Mouse (Mus musculus) kidney, adult 8-10 months (tissue): ENCODE data around the gene Xirp2.
"Not testable (repeated sequence)": the region's sequence is repeated elsewhere in the genome, so short reads cannot be mapped to it uniquely, and the experiment has no call there.

Experiments used
- DNase-seq, 2 experiments: peaks; one replicate each; pipeline ENCODE4 v3.0.0; 2022

Gene Xirp2

GRCm38 (mm10) chr2:67445780-67446179 lies at the start of gene Xirp2:
Gene Xirp2, plus strand, starts transcription at chr2:67446002.
- no peak for DNase-seq

DNA sequence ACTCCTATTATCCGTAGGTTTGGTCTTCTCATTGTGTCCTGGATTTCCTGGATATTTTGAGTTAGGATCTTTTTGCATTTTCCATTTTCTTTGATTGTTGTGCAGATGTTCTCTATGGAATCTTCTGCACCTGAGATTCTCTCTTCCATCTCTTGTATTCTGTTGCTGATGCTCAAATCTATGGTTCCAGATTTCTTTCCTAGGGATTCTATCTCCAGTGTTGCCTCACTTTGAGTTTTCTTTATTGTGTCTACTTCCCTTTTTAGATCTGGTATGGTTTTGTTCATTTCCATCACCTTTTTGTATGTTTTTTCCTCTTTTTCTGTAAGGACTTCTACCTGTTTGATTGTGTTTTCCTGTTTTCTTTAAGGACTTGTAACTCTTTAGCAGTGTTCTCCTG lies 32.4 kb upstream of the Xirp2 start, which contains the start of gene Gm21830:
Gene Gm21830 (plus strand): TSS at position 301 of the 400 bp plus-strand sequence.
- not testable (repeated sequence) for DNase-seq

GRCm38 (mm10) chr2:67420853-67421252 lies 24.9 kb upstream of the Xirp2 start:
- DNase-seq = no peak

GRCm38 (mm10) chr2:67422799-67423198 lies 23.0 kb upstream of the Xirp2 start:
- peak in 1 of 2 experiments; percentile 17 for DNase-seq

DNA sequence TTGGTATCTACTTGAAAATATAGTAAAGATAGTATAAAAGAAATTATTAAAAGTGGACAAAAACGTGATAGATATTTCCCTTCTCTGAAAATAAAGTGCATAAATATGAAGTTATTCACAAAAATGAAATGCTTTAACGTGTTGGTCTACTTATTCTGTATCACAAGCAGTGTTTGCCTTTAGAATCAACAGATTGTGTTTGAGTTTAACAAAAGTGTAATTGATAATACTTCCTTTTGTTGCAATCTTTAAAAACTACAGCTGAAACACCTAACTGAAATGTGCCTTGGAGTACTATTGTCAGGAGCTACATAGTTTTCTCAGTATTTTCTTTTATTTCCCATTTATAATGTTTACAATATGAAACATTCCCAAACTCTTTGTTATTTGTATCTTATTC lies 12.7 kb upstream of the Xirp2 start, which contains the start of gene Gm26727:
Gene Gm26727 (minus strand): TSS at position 101 of the 400 bp plus-strand sequence.
- DNase-seq = no peak

DNA sequence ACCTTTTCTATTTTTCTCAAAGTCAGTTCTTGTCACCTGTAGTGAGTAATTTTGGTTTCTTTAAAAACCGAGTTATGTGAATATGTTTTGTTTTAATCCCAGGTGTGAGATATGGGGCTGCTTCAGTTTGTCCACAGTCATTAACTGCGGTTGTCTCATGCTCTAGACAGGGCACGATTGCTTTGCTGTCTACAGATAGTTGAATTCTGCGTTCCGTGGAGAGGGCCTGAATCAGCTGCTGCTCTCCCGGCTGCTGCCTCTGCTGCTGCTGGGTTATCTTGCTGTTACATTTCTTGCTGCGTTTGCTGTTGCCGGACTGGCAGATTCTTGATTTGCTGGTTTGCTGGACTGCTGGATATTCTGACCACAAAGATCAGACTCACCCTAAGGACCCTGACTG lies 7.5 kb upstream of the Xirp2 start:
- DNase-seq = no peak

DNA sequence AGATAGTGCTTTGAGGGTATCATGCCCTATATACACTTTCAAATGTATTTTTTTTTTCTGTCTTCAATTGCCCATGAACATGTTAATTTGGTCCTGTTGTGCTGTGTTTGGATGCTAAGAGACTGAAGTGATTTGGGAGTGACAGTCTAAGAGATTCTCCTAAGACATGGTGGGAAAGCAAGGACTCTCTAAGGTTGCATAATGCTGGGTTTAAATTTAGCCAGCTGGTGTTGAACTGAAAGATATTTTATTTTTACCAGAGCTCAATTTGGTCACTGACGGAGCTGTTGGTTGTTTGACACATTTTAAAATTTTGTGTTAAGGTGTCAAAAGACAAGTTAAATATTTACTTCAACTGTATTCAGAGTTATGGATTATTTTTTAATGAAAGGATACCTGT lies 970 bp downstream of the Xirp2 start:
- no peak for DNase-seq

GRCm38 (mm10) chr2:67447206-67447605 lies 1.4 kb downstream of the Xirp2 start:
- DNase-seq = no peak

- DNase-seq = no peak
Measured at GRCm38 (mm10) chr2:67460857-67461256, 15.1 kb downstream of the Xirp2 start.

GRCm38 (mm10) chr2:67467036-67467435 lies 21.2 kb downstream of the Xirp2 start:
- DNase-seq = no peak

DNA sequence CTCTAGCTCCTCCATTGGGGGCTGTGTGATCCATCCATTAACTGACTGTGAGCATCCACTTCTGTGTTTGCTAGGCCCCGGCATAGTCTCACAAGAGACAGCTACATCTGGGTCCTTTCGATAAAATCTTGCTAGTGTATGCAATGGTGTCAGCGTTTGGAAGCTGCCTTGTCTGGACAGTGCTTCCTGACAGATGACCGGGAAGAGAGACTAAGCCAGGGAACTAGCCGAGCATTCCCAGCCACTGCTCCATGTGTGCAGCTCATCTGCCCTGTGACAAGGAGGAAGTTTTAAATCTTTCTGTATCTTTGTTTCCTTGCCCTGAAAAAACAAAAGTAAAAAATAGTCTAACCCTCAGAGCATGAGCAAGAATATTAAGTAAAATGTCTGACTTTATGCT lies 24.2 kb downstream of the Xirp2 start:
- DNase-seq = not testable (repeated sequence)

GRCm38 (mm10) chr2:67477753-67478152 lies 32.0 kb downstream of the Xirp2 start:
- peak; percentile 6 to 43 for DNase-seq

DNA sequence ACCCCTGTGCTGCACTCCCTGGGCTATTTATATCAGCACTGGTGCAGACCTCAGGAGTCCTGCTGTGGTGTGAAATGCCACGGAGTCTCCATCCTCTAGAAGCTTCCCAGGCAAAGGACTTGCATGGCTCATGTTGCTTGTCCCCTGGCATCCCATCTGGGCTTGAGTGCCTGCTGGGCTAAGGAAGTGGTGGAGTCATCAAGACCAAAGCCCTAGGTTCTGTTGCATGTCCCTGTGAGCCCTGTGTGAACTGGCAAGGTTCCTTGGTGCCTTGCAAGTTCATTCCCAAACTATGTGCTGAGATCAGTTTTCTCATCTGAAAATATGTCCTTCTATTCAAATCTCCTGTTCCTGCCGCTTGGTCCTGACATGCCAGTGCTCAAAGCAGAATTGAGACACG lies 35.2 kb downstream of the Xirp2 start:
- DNase-seq = no peak

DNA sequence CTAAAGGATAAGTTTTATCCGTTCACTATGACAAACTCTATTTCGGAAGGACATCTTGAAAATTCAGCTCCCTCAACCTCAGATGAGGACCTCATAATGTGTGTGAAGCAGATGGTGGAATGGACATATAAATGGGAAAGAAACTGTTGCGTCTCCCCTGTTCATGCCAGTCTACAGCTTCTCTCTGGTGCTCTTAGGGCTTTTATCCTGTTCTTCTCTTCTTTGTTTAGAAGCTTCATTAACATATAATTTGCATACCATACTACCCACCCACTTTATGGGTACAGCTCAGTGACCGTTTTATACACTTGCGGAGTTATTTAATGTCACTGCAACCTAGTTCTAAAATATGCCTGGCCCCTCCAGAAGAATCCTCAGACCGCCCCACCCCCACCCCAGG lies 40.9 kb downstream of the Xirp2 start:
- no peak for DNase-seq

DNA sequence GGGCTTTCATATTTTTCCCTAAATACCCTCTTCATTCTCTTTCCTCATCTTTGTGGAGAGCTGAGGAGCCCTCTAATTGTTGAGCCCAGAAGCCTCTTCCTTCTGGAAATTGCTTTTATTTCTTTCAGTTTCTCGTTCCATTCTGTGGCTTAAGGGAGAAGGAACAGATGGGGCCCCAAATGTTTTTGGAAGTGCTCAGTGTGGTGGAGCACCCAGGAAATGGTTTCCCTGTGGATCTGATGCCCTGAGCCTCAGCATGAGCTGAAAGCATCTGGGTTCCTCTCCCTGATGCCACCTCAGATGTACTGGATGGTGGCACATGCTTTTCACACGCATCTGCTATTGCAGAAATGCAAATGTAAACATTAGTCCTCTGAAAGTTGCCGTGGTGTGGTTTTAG lies 41.4 kb downstream of the Xirp2 start:
- no peak for DNase-seq

GRCm38 (mm10) chr2:67488465-67489127 lies 42.8 kb downstream of the Xirp2 start:
- DNase-seq = no peak

DNA sequence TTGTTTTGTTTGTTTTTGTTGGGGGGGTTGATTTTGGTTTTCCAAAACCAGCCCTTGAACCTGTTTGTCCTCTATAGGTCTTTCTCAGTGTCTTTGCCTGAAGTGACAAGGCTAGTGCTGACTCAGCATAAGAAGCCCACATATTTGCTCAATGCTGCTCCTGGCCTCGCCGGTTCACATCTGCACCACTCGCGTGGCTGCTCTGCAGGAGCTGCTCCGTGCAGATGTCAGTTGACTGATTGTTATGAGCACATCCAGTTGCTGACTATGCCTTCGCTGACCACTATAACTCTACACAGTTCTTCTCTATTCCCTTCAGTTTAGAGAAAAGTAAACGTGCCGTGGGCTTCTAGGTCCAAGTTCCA lies 43.3 kb downstream of the Xirp2 start:
- DNase-seq = no peak

DNA sequence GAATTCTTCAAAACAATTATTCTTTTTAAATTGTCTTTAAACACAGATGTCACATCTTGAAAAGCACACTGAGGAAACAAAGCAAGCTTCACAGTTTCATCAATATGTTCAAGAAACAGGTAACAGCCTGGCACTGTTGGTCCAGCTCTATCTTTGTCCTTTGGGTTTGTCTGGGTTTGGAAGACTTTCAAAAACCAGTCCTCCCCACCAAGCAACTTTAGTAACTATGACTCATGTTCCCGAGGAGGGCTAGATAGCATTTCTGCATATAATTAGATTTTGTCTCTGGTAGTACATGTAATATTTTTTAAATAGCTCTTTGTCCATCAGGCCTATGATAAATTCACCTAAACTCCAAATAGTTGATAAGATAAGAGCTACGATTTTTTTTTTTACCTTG lies 59.7 kb downstream of the Xirp2 start:
- DNase-seq = no peak

- DNase-seq = no peak
Measured at GRCm38 (mm10) chr2:67516405-67516804, 70.6 kb downstream of the Xirp2 start.

GRCm38 (mm10) chr2:67535347-67535746 lies 89.5 kb downstream of the Xirp2 start:
- DNase-seq = no peak

- no peak for DNase-seq
Measured at GRCm38 (mm10) chr2:67539426-67539825, 93.6 kb downstream of the Xirp2 start.

GRCm38 (mm10) chr2:67541957-67542696 lies 96.3 kb downstream of the Xirp2 start:
- DNase-seq = no peak

GRCm38 (mm10) chr2:67544426-67544825 lies 98.6 kb downstream of the Xirp2 start:
- no peak for DNase-seq

- DNase-seq = no peak
Measured at GRCm38 (mm10) chr2:67564851-67565479, 119.2 kb downstream of the Xirp2 start.
